Mouse (Mus musculus) myocyte (in vitro differentiated cells): ENCODE measurements around the gene Ndufv1.

Source experiments
- CEBPB ChIP-seq: IDR thresholded peaks from 2 replicates; pipeline ENCODE4 v1.6.1; 2011; ENCODE audit warnings: mild to moderate bottlenecking, moderate library complexity; ENCODE audit not compliant: poor library complexity, insufficient read depth, severe bottlenecking
- E2F4 ChIP-seq: IDR thresholded peaks from one replicate; pipeline ENCODE4 v1.6.1; 2011; ENCODE audit warnings: mild to moderate bottlenecking, control low read depth, moderate library complexity; ENCODE audit not compliant: insufficient read depth
- MAX ChIP-seq: IDR thresholded peaks from one replicate; pipeline ENCODE4 v1.6.1; 2011; ENCODE audit warnings: low read depth, mild to moderate bottlenecking, control low read depth
- MYOD1 ChIP-seq, 3 experiments: IDR thresholded peaks; one replicate each; pipeline ENCODE4 v1.6.1; 2011; ENCODE audit warnings: control low read depth in 2 of 3, low read depth in 2 of 3, mild to moderate bottlenecking in 2 of 3, moderate library complexity in 1 of 3; ENCODE audit not compliant: insufficient read length in 2 of 3, control insufficient read depth in 1 of 3
- MYOG ChIP-seq, 3 experiments: IDR thresholded peaks; one replicate each; pipeline ENCODE4 v1.6.1; 2011; ENCODE audit warnings: control low read depth in 2 of 3, low read depth in 2 of 3, mild to moderate bottlenecking in 2 of 3; ENCODE audit not compliant: insufficient read length in 2 of 3, control insufficient read depth in 1 of 3, insufficient read depth in 1 of 3
- POLR2A ChIP-seq: IDR thresholded peaks from one replicate; pipeline ENCODE4 v1.6.1; 2011; ENCODE audit warnings: low read depth, mild to moderate bottlenecking, control low read depth, moderate library complexity; ENCODE audit not compliant: insufficient read length
- POLR2AphosphoS2 ChIP-seq: IDR thresholded peaks from one replicate; pipeline ENCODE4 v1.6.1; 2011; ENCODE audit warnings: low read depth, control low read depth; ENCODE audit not compliant: insufficient read length
- REST ChIP-seq: IDR thresholded peaks from one replicate; pipeline ENCODE4 v1.6.1; 2011; ENCODE audit warnings: mild to moderate bottlenecking, control low read depth, moderate library complexity; ENCODE audit not compliant: insufficient read depth, insufficient read length
- SRF ChIP-seq: IDR thresholded peaks from one replicate; pipeline ENCODE4 v1.6.1; 2011; ENCODE audit warnings: low read depth; ENCODE audit not compliant: control insufficient read depth, insufficient read length
- TCF12 ChIP-seq: IDR thresholded peaks from one replicate; pipeline ENCODE4 v1.6.1; 2011; ENCODE audit warnings: mild to moderate bottlenecking, control low read depth; ENCODE audit not compliant: poor library complexity, insufficient read depth, severe bottlenecking
- TCF3 ChIP-seq: IDR thresholded peaks from one replicate; pipeline ENCODE4 v1.6.1; 2011; ENCODE audit warnings: low read depth, control low read depth; ENCODE audit not compliant: insufficient read length
- USF1 ChIP-seq: IDR thresholded peaks from one replicate; pipeline ENCODE4 v1.6.1; 2011; ENCODE audit warnings: low read depth, mild to moderate bottlenecking, control low read depth, moderate library complexity

DNA sequence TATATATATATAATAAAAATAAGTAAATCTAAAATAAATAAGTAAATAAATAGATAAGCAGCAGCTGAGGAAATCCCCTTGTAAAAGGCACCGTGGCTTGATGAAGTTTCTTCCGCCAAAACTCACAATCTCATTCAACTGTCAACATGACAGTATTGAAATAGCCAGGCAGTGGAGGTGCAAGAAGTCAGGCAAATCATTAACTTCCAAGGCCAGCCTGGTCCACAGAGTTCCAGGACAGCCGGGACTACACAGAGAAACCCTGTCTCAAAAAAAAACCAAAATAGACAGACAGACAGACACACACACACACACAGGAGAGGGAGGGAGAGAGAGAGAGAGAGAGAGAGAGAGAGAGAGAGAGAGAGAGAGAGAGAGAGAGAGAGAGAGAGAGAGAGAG, 20.7 kb upstream of the Ndufv1 start:
- no peak for TF ChIP-seq MYOD1 (IDR thresholded peaks at IDR 0.05; ENCODE audit: control insufficient read depth in 1 of 3, insufficient read length in 2 of 3, low read depth in 2 of 3)
- TF ChIP-seq POLR2A, result no peak
- no peak for TF ChIP-seq USF1
- TF ChIP-seq SRF, result no peak
- TF ChIP-seq MAX, result no peak
- TF ChIP-seq CEBPB, result no peak
- no peak for TF ChIP-seq POLR2AphosphoS2
- TF ChIP-seq E2F4, result no peak
- TF ChIP-seq MYOG (IDR thresholded peaks at IDR 0.05; ENCODE audit: control insufficient read depth in 1 of 3, insufficient read depth in 1 of 3, insufficient read length in 2 of 3, low read depth in 2 of 3), result no peak
- no peak for TF ChIP-seq TCF12
- no peak for TF ChIP-seq REST
- TF ChIP-seq TCF3, result no peak
